Mouse (Mus musculus) CH12.LX (cell line): ENCODE data around the gene Pde5a. TPM values are rescaled to one million over a fixed set of nuclear protein-coding genes. Genes with fewer than 3 reads are reported as not detected.

Experiments used
- DNase-seq: peaks from one replicate; pipeline ENCODE4 v3.0.0-alpha.2; 2013; ENCODE audit errors: extremely low read depth
- H3K27ac ChIP-seq: 2 replicates; pipeline ENCODE4 v1.5.1; 2012; ENCODE audit warnings: low read depth, mild to moderate bottlenecking, control low read depth, moderate library complexity; ENCODE audit not compliant: insufficient read depth
- H3K27me3 ChIP-seq: replicated peaks from 2 replicates; pipeline ENCODE3; 2012; ENCODE audit warnings: inconsistent platforms
- H3K36me3 ChIP-seq, 2 experiments: replicated peaks in 1 of 2; 2 replicates each; pipeline versions ENCODE3 to v1.6.1; 2012; ENCODE audit warnings: inconsistent platforms in 1 of 2, low read length in 1 of 2, mild to moderate bottlenecking in 1 of 2, mixed read lengths in 1 of 2, moderate library complexity in 1 of 2; ENCODE audit not compliant: control insufficient read depth in 1 of 2, insufficient read depth in 1 of 2
- H3K4me1 ChIP-seq, 2 experiments: 2 replicates each; pipeline ENCODE4 v1.6.1; 2012; ENCODE audit warnings: inconsistent platforms in 1 of 2, moderate library complexity in 1 of 2; ENCODE audit not compliant: insufficient read depth in 2 of 2, control insufficient read depth in 1 of 2
- H3K4me2 ChIP-seq: 2 replicates; pipeline ENCODE4 v1.6.1; 2012; ENCODE audit warnings: low read depth, mild to moderate bottlenecking, control low read depth; ENCODE audit not compliant: poor library complexity, insufficient read depth, severe bottlenecking
- H3K4me3 ChIP-seq, 3 experiments: fragments of 150-350 bp in 1 of 3; sonication (generic) in 1 of 3; replicated peaks in 1 of 3; 2 replicates each; pipeline versions ENCODE3 to v1.5.1; 2011 to 2012; ENCODE audit warnings: low read depth in 2 of 3, low read length in 2 of 3, mild to moderate bottlenecking in 2 of 3, moderate library complexity in 2 of 3, control low read depth in 1 of 3, improper control_type of control experiment in 1 of 3, inconsistent platforms in 1 of 3, mixed read lengths in 1 of 3; ENCODE audit not compliant: poor library complexity in 1 of 3
- H3K79me2 ChIP-seq: replicated peaks from 2 replicates; pipeline ENCODE4 v1.6.1; 2012; ENCODE audit warnings: mild to moderate bottlenecking, moderate library complexity; ENCODE audit not compliant: control insufficient read depth, poor library complexity, insufficient read depth, severe bottlenecking; ENCODE audit errors: extremely low read depth
- H3K9ac ChIP-seq: 2 replicates; pipeline ENCODE4 v1.6.1; 2012; ENCODE audit warnings: low read depth, mild to moderate bottlenecking, control low read depth, moderate library complexity; ENCODE audit not compliant: insufficient read depth
- H3K9me3 ChIP-seq: replicated peaks from 2 replicates; pipeline ENCODE3; 2012; ENCODE audit warnings: low read length, inconsistent platforms, mixed read lengths
- BHLHE40 ChIP-seq: IDR thresholded peaks from 2 replicates; pipeline ENCODE4 v1.6.1; 2011; ENCODE audit warnings: mild to moderate bottlenecking, low read depth, low read length, improper control_type of control experiment
- CHD2 ChIP-seq: IDR thresholded peaks from 2 replicates; pipeline ENCODE4 v1.6.1; 2011; ENCODE audit warnings: low read length, improper control_type of control experiment
- ELF1 ChIP-seq: IDR thresholded peaks from 2 replicates; pipeline ENCODE4 v1.6.1; 2014; ENCODE audit warnings: low read depth, mild to moderate bottlenecking, inconsistent platforms, low read length, improper control_type of control experiment
- EP300 ChIP-seq: IDR thresholded peaks from 2 replicates; pipeline ENCODE4 v1.6.1; 2011; ENCODE audit warnings: low read length, improper control_type of control experiment
- GABPA ChIP-seq: IDR thresholded peaks from 2 replicates; pipeline ENCODE4 v1.6.1; 2012; ENCODE audit warnings: low read depth, low read length, improper control_type of control experiment, inconsistent platforms; ENCODE audit not compliant: insufficient replicate concordance
- HCFC1 ChIP-seq: IDR thresholded peaks from 2 replicates; pipeline ENCODE4 v1.6.1; 2012; ENCODE audit warnings: low read depth, mild to moderate bottlenecking, inconsistent platforms, low read length, improper control_type of control experiment
- IRF4 ChIP-seq: IDR thresholded peaks from 2 replicates; pipeline ENCODE4 v1.6.1; 2014; ENCODE audit warnings: low read depth, mild to moderate bottlenecking, inconsistent platforms, low read length, improper control_type of control experiment
- JUND ChIP-seq: conservative IDR thresholded peaks from 2 replicates; pipeline ENCODE4 v1.6.1; 2011; ENCODE audit warnings: low read depth, low read length, improper control_type of control experiment
- KAT2A ChIP-seq: IDR thresholded peaks from 2 replicates; pipeline ENCODE4 v1.6.1; 2012; ENCODE audit warnings: low read length, improper control_type of control experiment, inconsistent platforms; ENCODE audit not compliant: insufficient replicate concordance
- MAZ ChIP-seq: IDR thresholded peaks from 2 replicates; pipeline ENCODE4 v1.6.1; 2012; ENCODE audit warnings: low read depth, mild to moderate bottlenecking, inconsistent platforms, low read length, improper control_type of control experiment, moderate library complexity
- MEF2A ChIP-seq: IDR thresholded peaks from 2 replicates; pipeline ENCODE4 v1.6.1; 2014; ENCODE audit warnings: low read depth, mild to moderate bottlenecking, inconsistent platforms, low read length, improper control_type of control experiment, borderline replicate concordance
- MXI1 ChIP-seq: IDR thresholded peaks from 2 replicates; pipeline ENCODE4 v1.6.1; 2011; ENCODE audit warnings: mild to moderate bottlenecking, low read depth, low read length, improper control_type of control experiment
- NELFE ChIP-seq: IDR thresholded peaks from 2 replicates; pipeline ENCODE4 v1.6.1; 2011; ENCODE audit warnings: low read depth, low read length, improper control_type of control experiment
- NRF1 ChIP-seq: IDR thresholded peaks from 2 replicates; pipeline ENCODE4 v1.6.1; 2014; ENCODE audit warnings: low read depth, mild to moderate bottlenecking, inconsistent platforms, low read length, improper control_type of control experiment, moderate library complexity
- POLR2A ChIP-seq: IDR thresholded peaks from 2 replicates; pipeline ENCODE4 v1.6.1; 2011; ENCODE audit warnings: low read depth, mild to moderate bottlenecking, improper control_type of control experiment, low read length
- POLR2AphosphoS2 ChIP-seq: IDR thresholded peaks from 2 replicates; pipeline ENCODE4 v1.6.1; 2011; ENCODE audit warnings: low read depth, low read length, improper control_type of control experiment
- RCOR1 ChIP-seq: conservative IDR thresholded peaks from 2 replicates; pipeline ENCODE4 v1.6.1; 2012; ENCODE audit warnings: low read depth, mild to moderate bottlenecking, inconsistent platforms, low read length, improper control_type of control experiment
- SIN3A ChIP-seq: IDR thresholded peaks from 2 replicates; pipeline ENCODE4 v1.6.1; 2012; ENCODE audit warnings: low read length, improper control_type of control experiment, inconsistent platforms
- TBP ChIP-seq: conservative IDR thresholded peaks from 2 replicates; pipeline ENCODE4 v1.6.1; 2011; ENCODE audit warnings: low read depth, low read length, improper control_type of control experiment
- TCF12 ChIP-seq: IDR thresholded peaks from 2 replicates; pipeline ENCODE4 v1.6.1; 2014; ENCODE audit warnings: low read depth, mild to moderate bottlenecking, inconsistent platforms, low read length, improper control_type of control experiment
- UBTF ChIP-seq: IDR thresholded peaks from 2 replicates; pipeline ENCODE4 v1.6.1; 2012; ENCODE audit warnings: low read depth, mild to moderate bottlenecking, inconsistent platforms, low read length, improper control_type of control experiment, moderate library complexity
- ZC3H11A ChIP-seq: IDR thresholded peaks from 2 replicates; pipeline ENCODE4 v1.6.1; 2012; ENCODE audit warnings: low read depth, mild to moderate bottlenecking, inconsistent platforms, low read length, improper control_type of control experiment
- ZMIZ1 ChIP-seq: IDR thresholded peaks from 2 replicates; pipeline ENCODE4 v1.6.1; 2012; ENCODE audit warnings: low read depth, mild to moderate bottlenecking, inconsistent platforms, low read length, improper control_type of control experiment
- dilution Hi-C: fragments of 300-500 bp; cut with MboI; formaldehyde crosslinking; loops from 2 replicates; pipeline ENCODE4 v1.14.3; 2020; ENCODE audit warnings: low sequenced_read_pairs; ENCODE audit not compliant: extremely low pct_unique_long_range_greater_than_20kb, extremely low pct_ligation_motif_present
- in situ Hi-C: fragments of 300-500 bp; cut with MboI; formaldehyde crosslinking; loops from 3 replicates; pipeline ENCODE4 v1.14.3; 2019; ENCODE audit warnings: low sequenced_read_pairs, low pct_ligation_motif_present, low pct_unique_long_range_greater_than_20kb, mixed read lengths
- polyA plus RNA-seq: library from polyadenylated mRNA; unstranded; fragments of >175 nt; gene quantifications from 2 replicates; pipeline ENCODE4 v1.2.1, GENCODE M21; 2012; ENCODE audit warnings: low read depth; ENCODE audit not compliant: insufficient read length
- total RNA-seq, 2 experiments: library from RNA; depleted of rRNA; stranded (reverse); fragments of 300-350 nt in 1 of 2; fragments of >200 nt in 1 of 2; gene quantifications; 2 replicates each; pipeline ENCODE4 v1.2.3; 2012 to 2014

Gene Pde5a
- total and polyA plus RNA-seq, 3 experiments: 0.60 to 1.1 (median 1.0) TPM

GRCm38 (mm10) chr3:122810090-122810863 is 81.5 kb downstream of the Pde5a start:
- Histone ChIP-seq H3K4me1 (peaks cover 3 to 6% of the 10 kb centered on the region in 2 experiments; a peak in 1 of 4 replicates), H3K79me2 (peaks cover 2% of the 10 kb centered on the region; the same call in 1 of the 2 replicates), H3K36me3 (no peaks in the 10 kb centered on the region), H3K4me2 (0 out of 2 replicates have a peak overlapping the region, but pooled peaks have one; percentile 29), H3K27ac (no peak overlapping the region), H3K27me3 (no peaks in the 10 kb centered on the region), H3K9ac (0 out of 2 replicates have a peak overlapping the region, but pooled peaks have one; percentile 4), H3K9me3 (no peaks in the 10 kb centered on the region), H3K4me3 (peak overlapping the region; percentile 17 to 30 (median 19))
- DNase-seq: peak; percentile 58
- in situ Hi-C loops: no loop called here
- dilution Hi-C loops: no loop called here
- TF ChIP-seq KAT2A: no peak
- no peak for TF ChIP-seq MEF2A
- no peak for TF ChIP-seq ZC3H11A
- no peak for TF ChIP-seq RCOR1
- TF ChIP-seq POLR2A: peak; percentile 39; the same call in 1 of the 2 replicates
- TF ChIP-seq GABPA: no peak
- TF ChIP-seq SIN3A: no peak
- TF ChIP-seq NRF1: no peak
- TF ChIP-seq IRF4: no peak
- TF ChIP-seq POLR2AphosphoS2: no peak
- TF ChIP-seq UBTF: no peak
- no peak for TF ChIP-seq BHLHE40
- no peak for TF ChIP-seq HCFC1
- 0 out of 2 replicates have a peak, but pooled peaks have one; percentile 57 for TF ChIP-seq TBP
- 0 out of 2 replicates have a peak, but pooled peaks have one; percentile 12 for TF ChIP-seq NELFE
- TF ChIP-seq ELF1: peak; percentile 75
- TF ChIP-seq CHD2: peak; percentile 45; the same call in 1 of the 2 replicates
- no peak for TF ChIP-seq EP300
- TF ChIP-seq TCF12: no peak
- no peak for TF ChIP-seq JUND
- TF ChIP-seq MAZ: no peak; the same call in 1 of the 2 replicates
- TF ChIP-seq ZMIZ1: no peak
- TF ChIP-seq MXI1: peak; percentile 32; the same call in 1 of the 2 replicates
